Mouse (Mus musculus) midbrain, embryonic 10.5 days (tissue): ENCODE data around the gene Cpsf6. TPM values are rescaled to one million over a fixed set of nuclear protein-coding genes. Genes with fewer than 3 reads are reported as not detected.

Experiments used
- DNase-seq: peaks from one replicate; pipeline ENCODE4 v3.0.0-alpha.2; 2017; ENCODE audit warnings: low spot score
- H3K27ac ChIP-seq: fragments of 300-500 bp; sonication (generic); replicated peaks from 2 replicates; pipeline ENCODE4 v1.5.1; 2016; ENCODE audit warnings: mild to moderate bottlenecking
- H3K27me3 ChIP-seq: fragments of 300-500 bp; sonication (generic); 2 replicates; pipeline ENCODE4 v1.6.1; 2016; ENCODE audit warnings: low read depth, mild to moderate bottlenecking; ENCODE audit not compliant: poor library complexity, severe bottlenecking
- H3K36me3 ChIP-seq: fragments of 300-500 bp; sonication (generic); 2 replicates; pipeline ENCODE4 v1.6.1; 2016; ENCODE audit warnings: mild to moderate bottlenecking, moderate library complexity
- H3K4me1 ChIP-seq: fragments of 300-500 bp; sonication (generic); 2 replicates; pipeline ENCODE4 v1.6.1; 2016
- H3K4me3 ChIP-seq: fragments of 300-500 bp; sonication (generic); 2 replicates; pipeline ENCODE4 v1.5.1; 2016; ENCODE audit warnings: mild to moderate bottlenecking, moderate library complexity
- H3K9me3 ChIP-seq: fragments of 300-500 bp; sonication (generic); replicated peaks from 2 replicates; pipeline ENCODE4 v1.6.1; 2016; ENCODE audit warnings: mild to moderate bottlenecking
- WGBS: fragments of 180-500 bp; shearing (Covaris S2); methylation state at CpG from one replicate; pipeline ENCODE4 v1.1.7; 2016; 5-methylcytosine and 5-hydroxymethylcytosine counted together
- polyA plus RNA-seq: library from polyadenylated mRNA; unstranded; fragments of >200 nt; fragmentation: Nextera tagmentation; extraction: Ambion mirVana; gene quantifications from 2 replicates; pipeline ENCODE4 v1.2.1, GENCODE M21; 2016

The Cpsf6 gene
- 222 and 239 TPM in 2 replicates for polyA plus RNA-seq

- Histone ChIP-seq H3K27ac (no peak within 1 kb of the TSS), H3K27me3 (no peaks in the 10 kb centered on the region), H3K4me1 (peaks cover 9% of the 10 kb centered on the region), H3K36me3 (no peaks in the 10 kb centered on the region), H3K4me3 (no peak within 1 kb of the TSS), H3K9me3 (no peaks in the 10 kb centered on the region)
- 88% methylated on average over 6 of the region's 6 CpGs for WGBS
- no peak for DNase-seq
Observed at GRCm38 (mm10) chr10:117379908-117380307, at the start of gene Cpsf6. Gene Cpsf6, minus strand, starts transcription at chr10:117380015.

GRCm38 (mm10) chr10:117426615-117426969 lies 46.8 kb upstream of the Cpsf6 start:
- Histone ChIP-seq H3K4me3 (no peak overlapping the region), H3K36me3 (no peaks in the 10 kb centered on the region), H3K27me3 (peaks cover 24% of the 10 kb centered on the region), H3K9me3 (no peaks in the 10 kb centered on the region), H3K27ac (no peak overlapping the region), H3K4me1 (peaks cover 16% of the 10 kb centered on the region)
- no peak for DNase-seq
- WGBS, result 79% methylated on average over 1 of the region's 1 CpGs

DNA sequence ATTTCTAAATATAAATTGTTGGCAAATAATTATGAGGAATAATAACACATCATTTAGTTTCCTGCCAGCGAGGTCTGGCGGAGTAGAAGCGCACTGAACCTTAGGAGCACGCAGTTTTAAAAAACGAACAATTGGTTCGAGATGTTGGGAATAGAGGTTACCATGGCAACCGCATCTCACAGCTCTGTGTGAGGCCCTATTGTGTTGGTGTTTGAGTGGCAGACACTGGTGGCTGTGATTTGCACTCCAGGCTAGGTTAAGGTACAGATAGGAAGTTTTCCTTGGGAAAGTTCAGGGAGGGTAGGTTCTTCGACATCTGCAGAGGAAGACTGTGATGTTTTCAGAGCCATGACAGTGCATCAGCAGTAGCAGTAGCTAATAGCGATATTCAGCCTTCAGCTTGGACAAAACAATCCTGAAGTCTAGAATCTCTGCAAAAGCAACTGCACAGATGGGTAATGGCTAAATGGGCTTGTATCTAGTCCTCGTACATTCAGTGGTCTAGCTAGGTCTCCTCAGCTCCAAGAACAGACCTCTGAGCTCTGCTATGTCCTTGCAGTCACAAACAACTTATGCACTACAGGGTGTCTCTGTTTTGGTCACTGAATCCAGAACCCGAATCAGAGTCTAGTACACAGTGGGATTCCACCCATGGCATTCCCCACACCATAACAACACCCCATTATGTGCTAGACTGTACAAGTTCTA lies 46.2 kb upstream of the Cpsf6 start:
- peaks cover 24% of the 10 kb centered on the region for H3K27me3 ChIP-seq
- no peaks in the 10 kb centered on the region for H3K9me3 ChIP-seq
- DNase-seq, result peak; percentile 65
- no peaks in the 10 kb centered on the region for H3K36me3 ChIP-seq
- H3K4me3 ChIP-seq, result no peak overlapping the region
- peaks cover 16% of the 10 kb centered on the region for H3K4me1 ChIP-seq
- H3K27ac ChIP-seq, result no peak overlapping the region
- 34% methylated on average over 11 of the region's 11 CpGs for WGBS

- 95% methylated on average over 5 of the region's 5 CpGs for WGBS
- DNase-seq, result no peak
- Histone ChIP-seq H3K27me3 (peaks cover 27% of the 10 kb centered on the region), H3K4me3 (no peak overlapping the region), H3K36me3 (no peaks in the 10 kb centered on the region), H3K27ac (no peak overlapping the region), H3K4me1 (peaks cover 16% of the 10 kb centered on the region), H3K9me3 (no peaks in the 10 kb centered on the region)
Observed at GRCm38 (mm10) chr10:117425013-117425412, 45.2 kb upstream of the Cpsf6 start.

DNA sequence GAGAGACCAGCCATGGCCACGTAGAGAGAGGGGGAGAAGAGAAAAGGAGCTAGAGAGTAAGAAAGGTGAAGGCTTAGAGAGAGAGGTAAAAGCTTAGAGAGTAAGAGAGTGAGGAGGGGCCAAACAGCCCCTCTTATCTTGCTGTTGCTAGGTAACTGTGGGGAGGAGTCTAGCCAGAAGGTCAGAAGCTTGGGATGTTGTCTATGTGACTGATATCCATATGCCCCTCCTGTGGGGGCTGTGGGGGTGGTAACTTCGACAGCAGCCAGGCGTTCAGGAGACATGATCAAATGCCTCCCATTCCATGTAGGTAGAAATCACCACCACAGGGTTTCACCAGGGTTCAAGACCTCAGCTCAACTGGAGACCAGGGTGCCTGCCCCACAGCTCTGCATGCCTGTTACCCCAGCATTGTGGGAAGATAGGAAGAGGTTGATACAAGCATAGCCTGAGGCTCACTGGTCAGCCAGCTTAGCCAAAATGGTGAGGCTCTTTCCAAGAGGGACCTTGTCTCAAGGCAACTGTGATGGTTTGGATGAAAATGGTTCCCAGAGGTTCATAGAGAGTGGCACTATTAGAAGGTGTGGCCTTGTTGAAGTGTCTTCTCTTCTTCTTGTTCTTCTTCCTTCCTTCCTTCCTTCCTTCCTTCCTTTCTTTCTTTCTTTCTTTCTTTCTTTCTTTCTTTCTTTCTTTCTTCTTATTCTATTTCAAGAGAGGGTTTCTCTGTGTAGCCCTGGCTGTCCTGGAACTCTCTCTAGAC lies 44.5 kb upstream of the Cpsf6 start:
- no peak for DNase-seq
- no peak overlapping the region for H3K27ac ChIP-seq

GRCm38 (mm10) chr10:117423025-117424002 lies 43.5 kb upstream of the Cpsf6 start:
- no peak overlapping the region for H3K27ac ChIP-seq
- peaks cover 35% of the 10 kb centered on the region for H3K27me3 ChIP-seq
- WGBS, result 91% methylated on average over 17 of the region's 17 CpGs
- DNase-seq, result no peak
- no peak overlapping the region for H3K4me3 ChIP-seq
- no peaks in the 10 kb centered on the region for H3K9me3 ChIP-seq
- no peaks in the 10 kb centered on the region for H3K36me3 ChIP-seq
- peaks cover 23% of the 10 kb centered on the region for H3K4me1 ChIP-seq

More for the DNA sequence above, 44.5 kb upstream of the Cpsf6 start:
- H3K4me3 ChIP-seq, result no peak overlapping the region
- no peaks in the 10 kb centered on the region for H3K9me3 ChIP-seq
- no peaks in the 10 kb centered on the region for H3K36me3 ChIP-seq
- 78% methylated on average over 3 of the region's 3 CpGs for WGBS
- peaks cover 27% of the 10 kb centered on the region for H3K27me3 ChIP-seq
- peaks cover 16% of the 10 kb centered on the region for H3K4me1 ChIP-seq

DNA sequence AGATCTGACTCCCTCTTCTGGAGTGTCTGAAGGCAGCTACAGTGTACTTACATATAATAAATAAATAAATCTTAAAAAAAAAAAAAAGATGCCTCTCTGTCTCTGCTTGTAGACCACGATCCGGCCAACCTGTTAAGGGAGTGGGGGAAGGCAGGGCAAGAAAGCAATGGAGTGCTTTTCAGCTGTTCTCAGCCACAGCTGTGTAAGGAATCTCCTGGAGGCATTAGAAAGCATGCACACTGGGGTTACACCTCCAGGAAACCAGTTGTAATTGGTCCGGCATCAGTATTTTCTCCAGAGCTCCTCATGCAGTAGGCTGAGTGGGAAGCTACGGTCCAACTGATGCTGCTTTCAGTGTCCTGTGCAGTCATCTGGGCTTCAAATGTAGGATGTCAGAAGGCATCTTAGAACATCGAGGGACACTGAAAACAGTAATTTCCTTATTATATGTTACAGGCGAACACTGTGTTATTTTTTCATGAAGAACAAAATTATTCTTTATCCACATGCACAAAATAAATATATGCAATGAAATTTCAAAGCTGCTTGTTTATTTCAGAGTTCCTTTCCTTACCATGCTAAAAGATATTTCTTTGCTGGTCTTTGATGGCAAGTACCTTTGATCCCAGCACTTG lies 42.5 kb upstream of the Cpsf6 start:
- no peaks in the 10 kb centered on the region for H3K36me3 ChIP-seq
- H3K4me1 ChIP-seq, result peaks cover 33% of the 10 kb centered on the region
- H3K27me3 ChIP-seq, result peaks cover 41% of the 10 kb centered on the region
- H3K27ac ChIP-seq, result no peak overlapping the region
- H3K4me3 ChIP-seq, result no peak overlapping the region
- no peak for DNase-seq
- WGBS, result 89% methylated on average over 6 of the region's 6 CpGs
- H3K9me3 ChIP-seq, result no peaks in the 10 kb centered on the region

- Histone ChIP-seq H3K9me3 (no peaks in the 10 kb centered on the region), H3K4me3 (no peak overlapping the region), H3K36me3 (no peaks in the 10 kb centered on the region), H3K27ac (no peak overlapping the region), H3K27me3 (peaks cover 49% of the 10 kb centered on the region), H3K4me1 (peaks cover 36% of the 10 kb centered on the region)
- WGBS, result 85% methylated on average over 7 of the region's 7 CpGs
- no peak for DNase-seq
Observed at GRCm38 (mm10) chr10:117421283-117422107, 41.7 kb upstream of the Cpsf6 start.

DNA sequence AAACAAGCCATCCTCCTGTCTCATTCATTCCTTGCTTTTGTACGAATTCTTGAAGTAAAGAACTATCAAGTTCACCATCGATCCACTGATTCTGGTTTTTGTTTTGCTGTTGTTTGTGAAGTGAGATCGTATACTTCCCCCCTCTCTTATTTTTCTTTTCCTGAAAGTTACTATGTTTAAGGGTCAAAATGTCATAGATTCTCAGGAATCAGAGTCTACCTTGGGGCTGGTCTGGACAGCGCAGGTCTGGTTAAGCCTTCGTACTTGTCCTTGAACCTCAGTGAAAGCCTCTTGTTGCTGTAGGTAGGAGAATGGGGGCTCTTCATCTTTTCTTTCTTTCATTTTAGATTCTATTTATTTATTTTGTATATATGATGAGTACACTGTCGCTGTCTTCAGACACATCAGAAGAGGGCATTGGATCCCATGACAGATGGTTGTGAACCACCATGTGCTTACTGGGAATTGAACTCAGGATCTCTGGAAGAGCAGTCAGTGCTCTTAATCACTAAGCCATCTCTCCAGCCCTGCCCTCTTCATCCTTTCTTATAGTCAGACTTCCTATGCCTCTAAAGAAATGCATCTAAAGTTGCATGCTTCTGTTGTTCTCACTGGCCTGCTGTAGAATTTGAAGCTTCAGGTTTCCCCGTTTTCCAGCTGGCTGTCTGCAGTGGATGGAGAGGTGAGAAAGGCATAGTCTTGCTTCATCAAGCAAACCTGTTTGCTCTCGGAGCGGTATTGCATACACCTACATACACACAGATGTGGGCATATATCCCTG lies 40.9 kb upstream of the Cpsf6 start:
- DNase-seq, result no peak
- 90% methylated on average over 9 of the region's 9 CpGs for WGBS

DNA sequence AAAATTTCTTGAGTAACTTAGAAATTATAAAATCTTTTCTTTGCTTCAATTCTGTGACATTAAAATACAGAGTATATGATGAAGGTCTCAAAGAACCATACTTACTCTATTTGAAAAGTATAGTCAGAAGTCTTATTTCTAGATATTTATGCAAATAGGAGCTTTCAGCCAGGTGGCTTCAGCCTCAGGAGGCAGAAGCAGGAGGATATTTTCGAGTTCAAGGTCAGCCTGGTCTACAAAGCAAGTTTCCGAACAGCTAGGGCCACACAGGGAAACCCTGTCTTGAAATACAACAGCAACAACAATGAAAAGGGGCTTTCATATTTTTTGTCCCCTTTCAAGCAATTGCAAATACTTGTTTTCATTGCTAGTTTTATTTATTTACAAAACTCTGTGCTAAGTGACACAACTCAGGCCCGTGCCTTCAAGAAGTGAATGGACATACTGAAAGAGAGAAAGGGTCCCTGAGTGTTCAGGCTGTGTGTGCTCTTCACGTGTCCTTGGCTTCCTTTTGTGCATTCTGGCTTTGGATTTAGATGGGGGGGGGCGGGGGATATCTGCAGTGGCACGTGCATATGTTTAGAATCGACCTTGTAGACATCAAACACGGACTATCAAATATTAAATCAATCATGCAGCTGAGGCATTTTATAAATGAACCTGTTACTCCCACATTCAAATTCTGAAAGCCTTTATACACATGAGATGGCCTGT lies 39.9 kb upstream of the Cpsf6 start:
- Histone ChIP-seq H3K4me1 (peaks cover 25% of the 10 kb centered on the region), H3K9me3 (no peaks in the 10 kb centered on the region), H3K27ac (no peak overlapping the region), H3K4me3 (no peak overlapping the region), H3K36me3 (no peaks in the 10 kb centered on the region), H3K27me3 (peaks cover 50% of the 10 kb centered on the region)
- no peak for DNase-seq
- 84% methylated on average over 8 of the region's 8 CpGs for WGBS

More for the DNA sequence above, 40.9 kb upstream of the Cpsf6 start:
- Histone ChIP-seq H3K4me1 (peaks cover 29% of the 10 kb centered on the region), H3K27ac (no peak overlapping the region), H3K4me3 (no peak overlapping the region), H3K27me3 (peaks cover 53% of the 10 kb centered on the region), H3K36me3 (no peaks in the 10 kb centered on the region), H3K9me3 (no peaks in the 10 kb centered on the region)
